Mouse (Mus musculus): Measurements from ENCODE around the gene Nkapl.
"Not testable (repeated sequence)": the region's sequence is repeated elsewhere in the genome, so short reads cannot be mapped to it uniquely, and the experiment has no call there.

The Nkapl gene

DNA sequence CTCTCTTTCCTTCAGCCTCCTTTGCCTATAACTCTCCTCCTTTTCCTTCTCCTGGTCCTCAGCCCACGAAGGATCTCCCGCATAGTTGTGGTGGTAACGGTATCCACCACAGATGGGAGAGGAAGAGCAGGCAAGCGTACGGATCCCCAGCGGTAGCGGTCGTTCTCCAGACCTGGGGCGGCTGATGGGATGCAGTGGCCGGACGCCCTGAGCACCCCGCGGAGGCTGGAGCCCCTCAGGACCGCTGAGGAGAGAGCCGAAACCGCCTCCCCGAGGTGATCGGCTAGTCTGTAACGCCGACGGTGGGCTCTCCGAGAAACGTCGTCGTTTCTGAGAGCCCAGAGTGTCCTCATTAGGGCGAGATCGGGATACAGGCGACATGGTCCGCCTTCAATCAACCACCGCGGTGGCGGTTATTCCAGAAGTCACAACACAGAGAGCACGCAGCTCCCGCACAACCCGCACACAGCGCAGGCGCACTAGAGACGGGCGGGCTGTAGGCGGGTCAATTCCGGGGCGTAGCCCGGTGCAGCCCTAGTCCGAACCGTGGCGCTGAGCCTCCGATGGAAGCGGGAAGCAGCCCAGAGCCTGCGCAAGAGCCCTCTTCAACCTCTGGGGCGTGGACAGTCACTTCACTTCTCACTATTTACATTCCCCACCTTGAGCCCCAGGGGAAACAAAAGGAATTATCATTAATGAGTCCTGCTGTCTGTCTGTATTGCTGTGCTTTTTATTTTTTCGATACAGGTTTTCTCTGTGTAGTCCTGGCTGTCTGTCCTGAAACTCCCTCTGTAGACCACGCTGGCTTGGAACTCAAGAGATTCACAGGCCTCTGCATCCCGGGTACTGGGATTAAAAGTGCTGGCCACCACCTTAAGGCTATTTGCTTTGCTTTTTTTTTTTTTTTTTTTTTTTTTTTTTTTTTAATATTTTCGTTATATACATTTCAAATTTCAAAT, at the start of gene Nkapl:
TSS of gene Nkapl (minus strand) at position 449 of the 959 bp plus-strand sequence.
- DNase-seq (ENCODE audit: low spot score in 2 of 2), result peak; percentile 72 to 87

DNA sequence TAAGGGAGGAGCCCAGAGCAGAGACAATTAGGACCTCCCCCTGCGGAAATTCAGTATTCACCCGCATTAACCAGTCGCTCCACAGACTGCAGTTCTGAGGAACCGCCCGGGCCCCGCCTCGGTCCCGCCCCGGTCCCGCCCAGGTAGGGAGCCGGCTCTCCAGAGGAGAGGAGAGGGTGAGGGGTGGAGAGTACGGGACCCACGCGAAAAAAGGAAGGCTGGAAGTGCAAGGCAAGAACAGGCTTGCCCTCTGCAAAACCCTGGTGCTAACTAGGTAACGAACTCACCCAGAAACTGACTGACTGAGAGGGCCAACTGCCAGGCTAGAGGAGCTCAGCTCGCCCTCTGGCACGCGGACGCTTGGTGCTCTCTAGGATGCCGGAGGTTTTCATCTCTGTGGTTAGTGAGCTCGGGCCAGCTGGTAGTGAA, 37.9 kb upstream of the Nkapl start:
- peak; percentile 78 to 86 for DNase-seq (ENCODE audit: low spot score in 2 of 2)

DNA sequence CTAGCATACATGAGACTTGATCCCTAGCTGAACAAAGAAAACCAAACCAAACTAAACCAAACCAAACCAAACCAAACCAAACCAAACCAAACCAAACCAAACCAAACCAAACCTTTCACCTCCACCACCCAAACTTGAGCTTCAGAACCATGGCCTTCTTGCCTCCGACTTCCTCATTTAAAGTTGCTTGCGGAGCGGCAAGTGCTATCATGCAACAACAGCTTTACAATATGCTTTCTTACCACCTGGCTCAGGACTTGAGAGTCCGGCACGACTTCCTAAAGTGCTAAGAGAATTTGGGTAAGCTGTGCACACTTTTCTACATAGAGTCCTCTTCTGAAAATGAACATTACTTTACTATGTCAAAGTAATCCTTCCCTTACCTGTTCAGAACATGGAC, 34.0 kb upstream of the Nkapl start:
- no peak for DNase-seq (ENCODE audit: low spot score in 2 of 2)

DNA sequence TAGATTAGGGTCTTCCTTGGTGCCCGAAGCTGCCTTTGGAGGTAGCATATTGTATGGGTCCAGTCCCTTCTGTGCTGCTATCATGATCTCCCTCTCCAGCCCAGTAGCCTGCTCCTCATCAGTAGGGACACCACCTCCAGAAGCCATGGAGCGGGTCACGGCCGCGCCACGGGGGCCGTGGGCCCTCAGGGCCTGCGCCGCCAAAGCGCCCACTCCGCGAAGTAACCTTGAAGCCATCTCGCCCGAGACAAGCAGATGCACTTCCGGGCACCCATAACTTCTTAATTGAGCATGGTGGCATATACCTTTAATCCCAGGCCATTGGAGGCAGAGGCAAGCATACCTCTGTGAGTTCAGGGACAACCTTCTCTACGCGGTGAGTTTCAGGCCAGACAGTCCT, 32.9 kb upstream of the Nkapl start, which contains the start of gene Gm11273:
TSS of gene Gm11273 (minus strand) at position 237 of the 400 bp plus-strand sequence.
- not testable (repeated sequence) for DNase-seq (ENCODE audit: low spot score in 2 of 2)

DNA sequence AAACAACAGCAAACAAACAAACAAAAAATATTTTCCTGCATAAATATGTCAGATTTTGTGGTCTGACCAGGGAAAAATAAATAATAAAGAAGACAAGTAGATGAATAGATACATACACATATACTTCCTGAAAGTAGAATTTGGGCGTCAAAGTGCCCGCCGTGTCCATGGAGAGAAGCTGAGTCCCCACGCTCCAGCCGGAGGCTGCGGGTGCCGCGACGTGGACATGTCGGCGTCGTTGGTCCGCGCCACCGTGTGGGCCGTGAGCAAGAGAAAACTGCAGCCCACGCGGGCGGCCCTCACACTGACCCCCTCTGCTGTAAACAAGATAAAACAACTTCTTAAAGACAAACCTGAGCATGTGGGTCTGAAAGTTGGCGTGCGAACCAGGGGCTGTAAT, 26.8 kb upstream of the Nkapl start, which contains the start of gene AK157302:
TSS of gene AK157302 (plus strand) at position 144 of the 400 bp plus-strand sequence.
- DNase-seq (ENCODE audit: low spot score in 2 of 2), result no peak

DNA sequence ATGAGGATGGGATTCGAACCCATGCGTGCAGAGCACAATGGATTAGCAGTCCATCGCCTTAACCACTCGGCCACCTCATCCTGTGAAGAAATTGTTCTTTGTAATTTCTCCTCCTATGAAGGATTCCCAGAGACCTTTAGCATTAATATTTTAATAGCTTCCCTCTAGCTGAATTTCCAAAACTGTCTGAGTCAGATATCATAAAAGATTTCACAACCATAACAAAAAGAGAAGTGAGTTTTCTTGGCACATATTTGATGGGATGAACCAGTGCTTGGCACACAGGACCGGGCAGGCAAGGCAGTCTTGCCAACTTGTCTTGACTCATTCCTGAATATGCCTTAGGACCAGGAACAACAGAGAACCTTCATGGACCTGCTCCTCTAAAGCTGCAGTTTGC, 24.5 kb upstream of the Nkapl start:
- no peak for DNase-seq (ENCODE audit: low spot score in 2 of 2)

DNA sequence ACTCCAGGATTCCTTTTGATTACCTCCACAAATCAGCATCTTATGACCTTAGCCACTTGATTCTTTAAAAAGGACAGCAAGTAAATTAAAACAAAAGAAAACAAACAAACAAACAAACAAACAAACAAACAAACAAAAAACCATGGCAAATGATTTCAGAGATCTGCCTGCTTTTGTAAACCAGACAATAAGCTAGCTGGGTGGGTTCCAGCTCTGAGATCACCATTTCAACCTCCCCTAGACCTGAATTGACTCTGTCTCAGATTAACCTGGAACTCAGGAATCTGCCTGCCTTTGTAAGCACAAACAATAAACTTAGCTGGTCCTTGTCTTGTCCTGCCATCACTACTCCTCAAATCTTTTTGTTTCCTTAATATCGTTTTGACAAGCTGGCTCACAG, 18.6 kb upstream of the Nkapl start:
- no peak for DNase-seq (ENCODE audit: low spot score in 2 of 2)

DNA sequence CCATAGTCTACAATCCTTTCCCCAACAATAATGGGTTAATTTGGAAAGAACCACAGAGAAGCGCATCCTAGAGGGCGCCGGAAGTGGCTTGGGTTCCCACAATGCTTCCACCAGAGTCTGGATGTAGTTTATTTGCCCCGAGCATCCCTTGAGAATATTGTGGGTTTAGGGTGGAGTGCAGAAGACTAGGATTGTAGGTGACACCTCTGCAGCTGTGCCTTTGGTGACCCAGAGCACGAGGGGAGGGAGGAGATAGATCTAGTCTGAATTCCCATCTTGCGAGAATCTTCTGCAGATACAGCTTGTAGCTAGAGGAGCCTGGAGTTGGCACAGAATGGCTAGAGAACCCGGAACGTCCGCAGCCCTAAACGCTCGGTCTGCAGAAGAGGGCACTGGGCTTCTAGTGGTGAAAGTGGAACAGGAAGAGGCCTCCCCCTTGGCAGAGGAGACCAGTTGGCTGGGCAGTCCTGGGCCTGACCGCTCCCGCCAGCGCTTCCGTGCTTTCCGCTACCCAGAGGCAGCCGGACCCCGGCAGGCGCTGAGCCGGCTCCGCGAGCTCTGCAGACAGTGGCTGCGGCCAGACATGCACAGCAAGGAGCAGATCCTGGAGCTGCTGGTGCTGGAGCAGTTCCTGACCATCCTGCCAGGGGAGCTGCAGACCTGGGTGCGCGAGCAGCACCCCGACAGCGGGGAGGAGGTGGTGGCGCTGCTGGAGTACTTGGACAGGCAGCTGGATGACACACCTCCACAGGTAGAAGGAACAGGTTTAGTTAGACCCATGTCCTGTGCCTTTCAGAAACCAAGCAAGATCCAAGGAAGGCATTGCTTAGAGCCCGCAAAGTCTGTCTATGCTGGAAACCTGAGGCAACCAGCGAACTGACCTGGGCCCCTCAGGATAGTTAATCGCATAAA, 10.7 kb upstream of the Nkapl start, which contains the start of the genes Zkscan4 and Gm10065:
TSS of gene Zkscan4 (plus strand) at position 149 of the 912 bp plus-strand sequence.
TSS of gene Gm10065 (minus strand) at position 683 of the 912 bp plus-strand sequence.
- not testable (repeated sequence) for DNase-seq (ENCODE audit: low spot score in 2 of 2)

DNA sequence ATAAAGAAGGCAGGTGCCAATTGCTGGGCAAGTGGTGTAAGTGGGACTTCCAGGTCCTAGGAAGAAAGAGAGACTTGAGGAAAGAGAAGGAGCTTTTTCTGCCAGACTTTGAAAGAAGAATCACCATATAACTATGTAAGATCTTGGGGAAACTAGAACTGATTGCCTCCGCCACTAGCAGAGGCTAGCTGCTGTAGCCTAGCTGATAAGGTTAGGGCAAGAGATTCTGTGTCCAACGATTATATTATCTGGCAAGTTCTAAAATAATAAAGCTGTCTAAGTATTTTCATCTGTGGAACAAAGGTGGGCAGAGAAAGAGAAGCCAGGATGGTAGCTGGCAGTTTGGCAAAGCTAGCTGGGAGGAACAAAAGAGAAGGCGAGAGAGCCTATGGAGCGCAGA, 4.1 kb upstream of the Nkapl start:
- no peak for DNase-seq (ENCODE audit: low spot score in 2 of 2)

DNA sequence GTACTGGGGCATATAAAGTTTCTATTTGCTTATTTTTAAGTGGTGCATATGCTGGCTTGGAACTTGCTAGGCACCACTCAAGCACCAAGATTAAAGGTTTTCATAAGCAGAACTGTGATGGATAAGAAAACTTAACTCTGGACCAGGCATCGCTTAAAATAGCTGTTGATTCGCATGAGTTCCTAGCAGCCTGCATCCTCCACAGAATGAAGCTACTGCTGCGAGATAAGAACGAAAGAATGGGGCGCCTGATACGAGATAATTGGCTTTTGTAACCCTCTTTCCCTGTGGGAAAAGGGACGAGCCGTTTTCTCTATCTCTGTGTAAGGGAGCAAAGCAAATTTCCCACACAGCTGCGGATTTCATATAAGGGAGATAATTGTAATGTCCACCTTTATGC, 788 bp upstream of the Nkapl start:
- DNase-seq (ENCODE audit: low spot score in 2 of 2), result no peak

DNA sequence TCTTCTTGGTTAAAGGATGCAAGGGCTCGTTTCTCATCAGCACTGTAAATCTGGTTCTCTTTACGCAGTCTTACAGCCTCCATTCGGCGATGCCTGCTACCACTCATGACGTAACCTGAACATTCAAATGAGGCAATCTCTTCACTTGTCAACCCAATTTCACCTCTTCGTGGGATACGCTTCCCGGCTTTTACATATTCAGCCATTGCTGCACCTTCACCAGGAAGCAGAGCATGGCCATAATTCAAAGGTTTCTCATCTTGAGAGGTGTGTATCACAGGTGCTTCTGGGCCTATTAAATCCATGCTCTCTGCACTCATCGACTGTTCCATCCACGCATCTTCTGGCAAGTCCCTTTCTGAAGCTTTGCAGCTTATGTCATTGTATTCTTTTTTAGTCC, 973 bp downstream of the Nkapl start:
- DNase-seq (ENCODE audit: low spot score in 2 of 2), result no peak

DNA sequence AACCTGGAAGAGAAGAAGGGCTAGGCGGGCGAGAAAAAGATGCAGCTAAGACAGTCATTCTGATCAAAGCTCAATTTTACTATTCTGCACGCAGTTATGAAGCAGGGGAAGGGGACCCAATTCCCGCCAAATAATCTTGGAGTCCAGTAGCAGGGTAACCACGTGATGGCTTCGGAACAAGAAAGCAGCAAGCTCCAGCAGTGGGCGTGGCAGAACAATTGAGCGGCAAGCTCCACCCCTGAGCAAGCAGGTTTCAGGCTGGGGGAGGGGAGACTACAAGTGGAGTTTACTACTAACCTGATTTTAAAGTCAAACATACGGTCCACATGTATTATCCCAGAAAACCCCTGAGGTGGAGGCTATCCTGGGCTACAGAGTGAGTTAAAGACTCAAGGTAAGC, 5.8 kb downstream of the Nkapl start:
- not testable (repeated sequence) for DNase-seq (ENCODE audit: low spot score in 2 of 2)

DNA sequence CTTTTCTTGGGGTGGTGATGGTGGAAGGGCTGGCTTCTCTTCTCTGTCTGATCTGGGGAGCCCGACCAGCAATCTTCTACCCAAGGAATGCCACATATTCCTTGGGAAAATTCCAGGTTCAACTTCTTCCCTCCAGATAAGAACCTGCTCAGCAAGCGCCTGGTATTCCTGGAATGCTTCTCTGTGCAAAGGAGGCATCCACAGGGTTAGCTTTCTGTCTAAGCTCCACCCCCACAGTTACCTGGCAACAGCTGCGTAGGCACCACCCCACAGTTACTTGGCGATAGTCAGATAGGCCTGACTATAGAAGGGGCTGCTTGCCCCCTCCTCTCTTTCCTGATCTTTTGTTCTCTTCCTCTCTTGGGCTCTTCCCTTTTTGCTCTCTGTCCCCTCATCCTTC, 12.0 kb downstream of the Nkapl start:
- no peak for DNase-seq (ENCODE audit: low spot score in 2 of 2)

DNA sequence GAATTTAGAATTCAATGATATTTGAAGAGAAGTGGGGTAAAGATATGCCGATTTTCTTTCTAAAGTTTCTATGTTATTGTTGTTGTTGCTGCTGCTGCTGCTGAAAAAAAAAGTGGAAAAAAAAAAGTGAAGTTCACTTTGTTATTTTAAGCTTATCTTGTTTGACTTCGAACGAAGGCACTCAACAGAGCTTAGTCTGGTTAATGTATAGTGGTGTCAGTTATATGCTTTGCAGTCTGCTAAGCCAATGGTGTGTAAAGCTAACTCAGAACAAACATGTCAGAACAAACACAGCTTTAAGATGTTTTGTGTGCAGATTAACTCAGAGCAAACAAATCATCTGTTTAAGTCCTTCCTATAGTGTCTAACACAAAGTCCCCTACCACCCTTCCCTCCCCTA, 14.2 kb downstream of the Nkapl start:
- DNase-seq (ENCODE audit: low spot score in 2 of 2), result no peak

DNA sequence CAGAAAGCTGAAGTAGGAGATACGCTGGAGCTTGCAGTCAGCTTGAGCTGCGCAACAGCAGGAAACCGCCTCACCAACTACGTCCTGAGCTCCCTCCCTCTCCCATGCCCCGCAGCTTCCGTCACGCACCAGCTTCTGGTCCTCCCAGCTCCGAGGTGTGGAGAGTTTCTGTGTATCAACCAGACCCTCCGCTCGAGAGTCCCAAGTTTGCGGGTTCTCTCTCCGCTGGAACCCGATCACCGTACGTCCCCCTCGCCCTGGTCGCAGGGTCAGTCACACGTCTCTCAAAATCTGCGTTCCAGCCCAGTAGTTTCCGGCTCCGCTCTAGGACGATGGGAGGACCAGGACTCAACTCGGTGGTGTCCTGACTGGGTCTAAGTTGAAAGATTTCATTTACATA, 14.9 kb downstream of the Nkapl start, which contains the start of gene Zscan26:
TSS of gene Zscan26 (minus strand) at position 282 of the 400 bp plus-strand sequence.
- DNase-seq (ENCODE audit: low spot score in 2 of 2), result peak; percentile 71 to 81

DNA sequence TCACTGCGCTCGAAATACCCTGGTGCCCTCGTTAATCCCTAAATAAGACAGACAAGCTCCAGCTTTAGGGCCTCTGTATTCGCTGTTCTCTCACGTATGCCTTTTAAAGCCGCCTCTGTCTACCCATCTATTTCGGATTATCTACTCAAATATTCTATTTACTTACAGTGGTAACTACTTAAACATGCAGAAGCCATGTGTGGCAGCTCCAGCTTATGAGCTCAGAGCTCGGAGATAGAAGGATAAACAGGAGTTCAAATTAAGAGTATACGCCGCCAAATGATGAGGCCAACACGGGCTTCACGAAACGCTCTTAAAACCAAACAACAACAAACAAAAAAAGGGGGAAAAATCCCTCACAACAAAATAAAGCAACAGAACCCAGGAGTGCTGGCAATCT, 15.3 kb downstream of the Nkapl start:
- DNase-seq (ENCODE audit: low spot score in 2 of 2), result no peak

DNA sequence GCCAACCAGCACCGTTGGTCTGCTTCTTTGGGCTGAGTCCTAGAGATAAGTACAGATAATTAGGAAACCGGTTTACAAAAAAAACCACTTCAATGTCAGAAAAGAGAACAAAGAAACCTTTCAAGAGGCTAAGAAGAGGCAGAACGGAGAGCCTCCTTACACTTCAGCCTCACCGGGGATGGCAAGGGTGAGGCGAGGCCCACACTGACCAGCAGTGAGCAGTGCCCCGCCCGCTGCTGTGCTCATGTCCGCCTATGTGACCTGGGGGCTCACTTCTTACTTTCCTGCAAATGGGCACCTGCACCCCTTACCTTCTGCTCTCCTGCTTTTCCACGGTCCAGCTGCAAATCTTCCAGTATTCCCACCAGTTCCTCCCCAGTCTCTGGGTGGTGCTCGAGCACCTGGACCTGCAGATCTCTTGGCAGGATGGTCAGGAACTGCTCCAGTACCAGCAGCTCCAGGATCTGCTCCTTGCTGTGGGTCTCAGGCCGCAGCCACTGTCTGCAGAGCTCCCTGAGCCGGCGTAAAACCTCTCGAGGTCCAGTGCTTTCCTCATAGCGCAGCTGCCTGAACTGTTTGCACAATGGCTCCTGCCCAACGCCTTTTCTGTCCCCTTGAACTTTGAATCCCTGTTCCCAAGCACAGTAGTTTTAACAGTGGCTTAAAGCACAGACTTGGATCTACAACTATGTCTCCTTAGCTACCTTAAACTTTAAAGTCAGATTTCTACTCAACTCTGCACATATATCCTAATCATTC, 20.3 kb downstream of the Nkapl start:
- no peak for DNase-seq (ENCODE audit: low spot score in 2 of 2)

DNA sequence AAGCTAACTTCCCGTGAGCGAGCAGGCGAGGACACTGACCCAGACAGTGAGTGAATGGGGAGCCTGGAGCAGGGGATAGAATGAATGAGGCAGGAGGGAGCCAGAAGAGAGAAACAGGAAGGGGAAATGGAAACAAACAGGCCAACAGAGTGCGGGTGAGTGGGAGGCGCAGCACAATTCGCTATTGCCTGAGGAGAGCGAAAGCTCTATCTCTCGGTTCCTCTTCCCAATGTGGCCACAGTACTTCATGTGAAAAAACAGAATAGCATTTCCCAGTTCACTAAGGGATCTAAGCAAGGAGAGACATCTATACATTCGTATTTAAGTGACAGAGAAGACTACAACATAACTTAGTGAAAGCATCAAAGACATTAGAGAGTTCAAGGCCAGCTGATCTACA, 21.5 kb downstream of the Nkapl start:
- no peak for DNase-seq (ENCODE audit: low spot score in 2 of 2)

DNA sequence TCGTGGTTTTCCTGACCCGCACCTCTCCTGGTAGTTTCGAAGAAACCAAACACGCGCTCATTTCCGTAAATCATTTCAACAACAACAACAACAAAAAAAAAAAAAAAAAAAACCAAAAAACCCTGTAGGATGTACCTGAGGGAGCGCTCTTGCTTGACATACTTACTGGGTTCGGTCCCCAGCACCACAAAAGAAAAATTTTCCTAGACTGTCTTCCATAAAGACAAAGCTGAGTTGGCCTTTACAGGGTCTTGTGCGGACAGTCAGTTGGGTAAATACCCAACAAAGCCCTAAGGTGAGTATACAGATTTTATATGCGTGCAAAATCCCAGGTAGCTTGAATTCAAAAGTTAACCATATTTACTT, 27.1 kb downstream of the Nkapl start:
- no peak for DNase-seq (ENCODE audit: low spot score in 2 of 2)

DNA sequence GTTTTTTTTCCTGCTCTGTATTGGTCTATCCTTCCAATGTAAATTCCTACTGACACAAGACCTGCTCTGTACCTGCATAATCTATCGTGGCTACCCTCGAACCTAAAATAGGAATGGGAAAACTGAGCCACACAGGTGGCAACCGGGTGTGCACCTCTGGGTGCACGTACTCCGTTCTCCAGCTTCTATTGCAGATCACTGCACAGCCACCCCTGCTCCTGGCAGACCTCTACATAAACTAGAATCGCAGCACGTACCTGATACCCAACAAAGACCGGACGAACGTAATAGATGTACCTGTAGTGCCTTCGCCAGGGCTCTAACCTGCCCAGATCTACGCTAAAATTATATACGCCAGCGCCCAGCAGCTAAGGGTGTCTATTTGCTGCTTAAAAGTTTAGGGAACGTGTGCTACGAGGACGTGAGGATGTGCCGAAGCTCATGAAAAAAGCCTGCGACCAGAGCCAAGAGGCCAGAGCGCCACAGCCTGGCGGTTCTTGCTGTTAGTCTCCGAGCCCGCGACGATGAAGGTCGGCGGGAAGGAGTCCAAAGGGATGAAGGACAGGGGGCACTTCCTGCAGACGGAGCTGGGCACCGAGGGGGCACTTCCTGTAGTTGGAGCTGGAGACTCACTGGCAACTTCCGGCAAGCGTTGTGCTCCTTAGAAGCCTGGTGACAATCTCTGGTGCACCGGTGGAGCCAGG, 27.7 kb downstream of the Nkapl start, which contains the start of gene Pgbd1:
TSS of gene Pgbd1 (minus strand) at position 556 of the 704 bp plus-strand sequence.
- peak; percentile 49 to 74 for DNase-seq (ENCODE audit: low spot score in 2 of 2)

Measured in spleen, postnatal 4 days (tissue).